In genomic region chr19:27447515-27447914, GRCm38 (mm10) we compare ENCODE assay signal across 7 mouse cellular contexts. TPM values are rescaled to one million over a fixed set of nuclear protein-coding genes. Genes with fewer than 3 reads are reported as not detected.
DNase-seq lines count a peak whose midpoint lies in the region; ATAC-seq and TF ChIP-seq lines count a peak whose summit lies in the region.

No protein-coding gene starts in this region.

- ATAC-seq in Patski: no peak
- ATAC-seq in embryonic facial prominence, embryonic 14.5 days (ENCODE audit: low read depth): no peak
- peak; percentile 65; the same call in 1 of the 2 replicates for ATAC-seq in neural tube, embryonic 15.5 days (ENCODE audit: low FRiP score)
- no peak for ATAC-seq in granulocyte monocyte progenitor cell, adult 5-6 weeks (replicated peaks; ENCODE audit: poor library complexity, severe bottlenecking)

- CTCF ChIA-PET in Patski (lab: Charles Lee): interaction anchor here (1.3 kb wide), 1 partner anchor 11 kb away, joined by 3 read pairs; no protein-coding TSS in a partner anchor

- H3K9ac ChIP-seq in embryonic facial prominence, embryonic 14.5 days (ENCODE audit: low read depth, low read length): no peak overlapping the region
- H3K9ac ChIP-seq in neural tube, embryonic 15.5 days (replicated peaks): 0 out of 2 replicates have a peak overlapping the region, but pooled peaks have one; percentile 20

- peak; percentile 27 to 39 for DNase-seq in layer of hippocampus, adult 2 months (ENCODE audit: low spot score in 2 of 2)
- no peak for DNase-seq in layer of hippocampus, adult 9-11 months
- no peak for DNase-seq in Patski (ENCODE audit: low read depth, low spot score)
- peak; percentile 69 for DNase-seq in embryonic facial prominence, embryonic 14.5 days (ENCODE audit: low spot score)
- DNase-seq in layer of hippocampus, postnatal 10 days (ENCODE audit: low spot score in 2 of 2): peak; percentile 61 to 73

- no peaks in the 10 kb centered on the region for H3K4me1 ChIP-seq in embryonic facial prominence, embryonic 14.5 days (ENCODE audit: control insufficient read depth, insufficient read depth, low read length)
- H3K4me1 ChIP-seq in neural tube, embryonic 15.5 days: peaks cover 2% of the 10 kb centered on the region; the same call in 1 of the 2 replicates

- H3K9me3 ChIP-seq in embryonic facial prominence, embryonic 14.5 days (ENCODE audit: control insufficient read depth, low read length): no peaks in the 10 kb centered on the region
- no peaks in the 10 kb centered on the region for H3K9me3 ChIP-seq in neural tube, embryonic 15.5 days (replicated peaks)

- H3K27ac ChIP-seq in layer of hippocampus, adult 2 months: no peak overlapping the region
- no peak overlapping the region for H3K27ac ChIP-seq in embryonic facial prominence, embryonic 14.5 days (replicated peaks; ENCODE audit: low read depth, low read length)
- H3K27ac ChIP-seq in neural tube, embryonic 15.5 days (replicated peaks): no peak overlapping the region

- TF ChIP-seq CTCF in layer of hippocampus, adult 2 months (conservative IDR thresholded peaks at IDR 0.05): peak; percentile 84
- peak; percentile 74 for TF ChIP-seq CTCF in Patski (IDR thresholded peaks at IDR 0.05)

- H3K27me3 ChIP-seq in Patski: peaks cover 49% of the 10 kb centered on the region
- no peaks in the 10 kb centered on the region for H3K27me3 ChIP-seq in embryonic facial prominence, embryonic 14.5 days (replicated peaks; ENCODE audit: control insufficient read depth, insufficient read depth, low read length)
- H3K27me3 ChIP-seq in neural tube, embryonic 15.5 days (replicated peaks): no peaks in the 10 kb centered on the region

- POLR2A ChIA-PET in Patski (lab: Charles Lee): no interaction called here

- in situ Hi-C loops in Patski (cut with MboI; ENCODE audit: low pct_unique_long_range_greater_than_20kb): loop anchor here (10.0 kb wide), 1 partner anchor 1317 kb away; no protein-coding TSS in a partner anchor

- H3K4me2 ChIP-seq in embryonic facial prominence, embryonic 14.5 days (ENCODE audit: low read depth, low read length): no peak overlapping the region
- peak overlapping the region; percentile 38 for H3K4me2 ChIP-seq in neural tube, embryonic 15.5 days

- 25% methylated on average over 7 of the region's 7 CpGs for WGBS in embryonic facial prominence, embryonic 14.5 days
- WGBS in neural tube, embryonic 15.5 days: 20% methylated on average over 7 of the region's 7 CpGs

- no peak overlapping the region for H3K4me3 ChIP-seq in layer of hippocampus, adult 2 months
- H3K4me3 ChIP-seq in embryonic facial prominence, embryonic 14.5 days (ENCODE audit: low read depth, low read length): no peak overlapping the region
- H3K4me3 ChIP-seq in neural tube, embryonic 15.5 days (replicated peaks): no peak overlapping the region

- no peaks in the 10 kb centered on the region for H3K36me3 ChIP-seq in embryonic facial prominence, embryonic 14.5 days (ENCODE audit: control insufficient read depth, insufficient read depth, low read length)
- no peaks in the 10 kb centered on the region for H3K36me3 ChIP-seq in neural tube, embryonic 15.5 days

RNA-seq across cellular contexts. Expression of gene Pum3, which starts 17.9 kb away (rescaled TPM):
- total RNA-seq in layer of hippocampus, adult 2 months (2021): 10 to 100 TPM; 50.5 to 52.3 TPM
- polyA plus RNA-seq in Patski (2021): 65.5 TPM
- 63.9 and 72.4 TPM in 2 replicates for polyA plus RNA-seq in embryonic facial prominence, embryonic 14.5 days (2014; fragmentation: Nextera tagmentation; extraction: Ambion mirVana)
- total RNA-seq in layer of hippocampus, postnatal 10 days (2021): 10 to 100 TPM; 82.1 to 96.2 TPM
- polyA plus RNA-seq in neural tube, embryonic 15.5 days (2015; fragmentation: Nextera tagmentation; extraction: Ambion mirVana): 50.7 and 53.5 TPM in 2 replicates
- total RNA-seq in granulocyte monocyte progenitor cell, adult 5-6 weeks (2014; fragmentation: Nextera tagmentation): 109 and 140 TPM in 2 replicates
- 139 and 146 TPM in 2 replicates for total RNA-seq in granulocyte monocyte progenitor cell, adult 5-6 weeks (2017)

Comparison
In these comparisons a context has a peak if more than half of its experiments do, and no peak if none do; other contexts are left out.
1. DNase-seq: peak in layer of hippocampus, adult 2 months (2 of 2), embryonic facial prominence, embryonic 14.5 days (single experiment) and layer of hippocampus, postnatal 10 days (2 of 2); none in layer of hippocampus, adult 9-11 months (single experiment) and Patski (single experiment).